Mouse (Mus musculus) ES-Bruce4 (cell line): ENCODE measurements around the gene Pus10. TPM values are rescaled to one million over a fixed set of nuclear protein-coding genes. Genes with fewer than 3 reads are reported as not detected.

Experiments
- H3K27ac ChIP-seq: 2 replicates; pipeline ENCODE4 v1.5.1; 2012; ENCODE audit warnings: low read length, inconsistent platforms; ENCODE audit not compliant: insufficient read depth
- H3K27me3 ChIP-seq: 2 replicates; pipeline ENCODE4 v1.6.1; 2012; ENCODE audit warnings: mild to moderate bottlenecking, low read length, inconsistent platforms; ENCODE audit not compliant: control insufficient read depth, poor library complexity, insufficient read depth, severe bottlenecking
- H3K36me3 ChIP-seq: 2 replicates; pipeline ENCODE4 v1.6.1; 2012; ENCODE audit warnings: inconsistent platforms, mild to moderate bottlenecking, low read length, moderate library complexity; ENCODE audit not compliant: control insufficient read depth, poor library complexity, insufficient read depth, severe bottlenecking
- H3K4me1 ChIP-seq: one replicate; pipeline ENCODE4 v1.8.1; 2011; ENCODE audit warnings: low read length; ENCODE audit not compliant: control insufficient read depth, insufficient read depth
- H3K4me3 ChIP-seq: 2 replicates; pipeline ENCODE4 v1.5.1; 2011; ENCODE audit warnings: low read depth, mild to moderate bottlenecking, low read length
- H3K9ac ChIP-seq: 2 replicates; pipeline ENCODE4 v1.6.1; 2012; ENCODE audit warnings: low read depth, mild to moderate bottlenecking, inconsistent platforms; ENCODE audit not compliant: poor library complexity, severe bottlenecking
- H3K9me3 ChIP-seq: replicated peaks from 2 replicates; pipeline ENCODE4 v1.6.1; 2012; ENCODE audit warnings: mild to moderate bottlenecking, low read length, inconsistent platforms; ENCODE audit not compliant: control insufficient read depth, poor library complexity, insufficient read depth, severe bottlenecking
- CTCF ChIP-seq: IDR thresholded peaks from one replicate; pipeline ENCODE4 v1.8.1; 2011; ENCODE audit warnings: low read depth, low read length
- EP300 ChIP-seq: IDR thresholded peaks from 2 replicates; pipeline ENCODE4 v1.6.1; 2011; ENCODE audit warnings: low read depth, low read length; ENCODE audit not compliant: insufficient read depth
- POLR2A ChIP-seq: IDR thresholded peaks from one replicate; pipeline ENCODE4 v1.8.1; 2011; ENCODE audit warnings: low read length; ENCODE audit not compliant: insufficient read depth
- polyA plus RNA-seq: library from polyadenylated mRNA; stranded (reverse); fragments of >200 nt; gene quantifications from 2 replicates; pipeline ENCODE4 v1.2.4, GENCODE M21; 2011; ENCODE audit warnings: low read depth; ENCODE audit not compliant: missing spikeins, insufficient read depth, insufficient read length

Gene Pus10
- polyA plus RNA-seq, 1 experiment: 62.5 TPM

- TF ChIP-seq CTCF: no peak
- TF ChIP-seq EP300: no peak
- TF ChIP-seq POLR2A: no peak
- Histone ChIP-seq H3K9ac (no peak overlapping the region), H3K4me1 (no peaks in the 10 kb centered on the region), H3K27ac (no peak overlapping the region), H3K4me3 (no peak overlapping the region), H3K27me3 (peaks cover 5% of the 10 kb centered on the region; the same call in 1 of the 2 replicates), H3K36me3 (no peaks in the 10 kb centered on the region), H3K9me3 (no peaks in the 10 kb centered on the region; the same call in 1 of the 2 replicates)
Observed at GRCm38 (mm10) chr11:23769033-23769432, 103.6 kb downstream of the Pus10 start.

DNA sequence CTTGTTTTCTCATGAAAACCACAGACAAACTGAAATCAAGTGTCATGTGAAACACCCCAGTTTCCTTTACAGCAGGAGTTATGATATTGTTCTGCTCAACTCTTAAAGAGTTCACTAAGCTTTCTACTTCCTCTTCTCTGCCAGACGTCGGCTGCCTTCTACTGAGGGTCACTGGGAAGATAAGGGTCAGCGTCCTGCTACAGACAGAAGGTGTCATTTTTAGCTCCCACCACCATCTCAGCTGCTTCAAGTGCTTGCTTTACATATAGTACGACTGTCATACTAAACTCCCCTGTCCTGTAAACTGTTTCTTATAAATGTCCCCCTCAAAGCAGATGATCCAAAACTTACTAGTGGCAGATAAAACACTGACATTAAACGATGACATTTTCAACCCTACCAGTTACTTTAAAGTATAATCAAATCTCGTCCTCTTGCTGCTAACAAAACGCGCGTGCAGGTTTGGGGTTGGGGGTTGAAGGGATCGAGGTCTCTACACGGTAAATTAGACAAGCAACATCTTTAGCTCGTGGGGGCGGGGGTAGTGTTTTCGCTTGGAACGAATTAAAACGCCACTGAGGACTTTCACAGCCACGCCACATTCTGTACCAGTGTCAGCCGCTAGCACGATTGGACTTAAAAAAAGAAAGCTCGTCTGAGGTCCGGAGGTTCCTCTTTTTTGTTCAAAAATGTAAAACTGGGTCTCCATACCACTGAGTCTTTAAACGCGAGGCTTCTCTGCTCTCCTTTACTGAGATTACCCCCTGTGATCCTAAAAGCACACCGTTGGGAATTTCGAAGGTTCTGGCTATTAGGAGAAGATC is 104.4 kb downstream of the Pus10 start:
- Histone ChIP-seq H3K4me3 (peak overlapping the region; percentile 54), H3K27me3 (peaks cover 5% of the 10 kb centered on the region; the same call in 1 of the 2 replicates), H3K9ac (peak overlapping the region; percentile 86), H3K36me3 (no peaks in the 10 kb centered on the region), H3K9me3 (no peaks in the 10 kb centered on the region; the same call in 1 of the 2 replicates), H3K27ac (no peak overlapping the region), H3K4me1 (no peaks in the 10 kb centered on the region)
- TF ChIP-seq EP300 (no peak), POLR2A (no peak), CTCF (no peak)

- no peak for TF ChIP-seq POLR2A
- TF ChIP-seq EP300: no peak
- TF ChIP-seq CTCF: no peak
- no peaks in the 10 kb centered on the region; the same call in 1 of the 2 replicates for H3K9me3 ChIP-seq
- no peaks in the 10 kb centered on the region for H3K36me3 ChIP-seq
- peak overlapping the region; percentile 86 for H3K9ac ChIP-seq
- H3K4me3 ChIP-seq: peak overlapping the region; percentile 54
- peaks cover 5% of the 10 kb centered on the region; the same call in 1 of the 2 replicates for H3K27me3 ChIP-seq
- H3K4me1 ChIP-seq: no peaks in the 10 kb centered on the region
- H3K27ac ChIP-seq: no peak overlapping the region
Observed at GRCm38 (mm10) chr11:23770510-23770759, 105.0 kb downstream of the Pus10 start.

GRCm38 (mm10) chr11:23770760-23771506 is 105.5 kb downstream of the Pus10 start, which contains the start of gene Rel:
Rel (minus strand) TSS chr11:23770970.
- Histone ChIP-seq H3K27me3 (peaks cover 5% of the 10 kb centered on the region; the same call in 1 of the 2 replicates), H3K4me3 (peak within 1 kb of the TSS; percentile 90), H3K27ac (peak within 1 kb of the TSS; percentile 52; the same call in 1 of the 2 replicates), H3K36me3 (no peaks in the 10 kb centered on the region), H3K9ac (peak within 1 kb of the TSS; percentile 86), H3K9me3 (no peaks in the 10 kb centered on the region; the same call in 1 of the 2 replicates), H3K4me1 (no peaks in the 10 kb centered on the region)
- TF ChIP-seq POLR2A (peak; percentile 40), CTCF (no peak), EP300 (0 out of 2 replicates have a peak, but pooled peaks have one; percentile 14)

DNA sequence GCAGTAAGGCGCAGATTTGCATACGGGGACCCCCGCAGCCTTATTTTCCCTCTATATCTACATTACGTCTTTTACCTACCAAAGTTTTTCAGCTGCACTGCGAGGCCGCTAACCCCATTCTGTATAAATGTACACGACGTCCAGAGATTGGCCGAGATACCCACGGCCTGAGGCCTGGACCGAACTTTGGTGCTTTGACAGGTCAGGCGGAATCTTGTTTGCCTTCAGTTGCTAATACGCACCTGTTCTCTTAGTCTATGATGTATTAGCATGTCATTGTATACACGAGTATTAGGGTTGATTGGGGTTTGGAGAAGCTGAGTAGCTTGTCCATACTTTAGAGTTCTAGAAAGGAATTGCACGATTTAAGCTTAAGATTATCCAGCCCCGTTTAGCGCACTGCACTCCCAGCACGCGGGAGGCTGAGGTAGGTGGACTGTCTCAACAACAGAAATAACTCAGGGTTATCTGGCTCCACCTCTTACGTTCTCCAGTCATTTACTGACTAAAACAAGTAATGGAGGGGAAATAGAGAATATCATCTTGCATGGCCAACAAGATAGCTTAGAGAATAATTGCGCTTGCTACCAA is 106.1 kb downstream of the Pus10 start:
- H3K4me3 ChIP-seq: peak overlapping the region; percentile 90
- no peaks in the 10 kb centered on the region; the same call in 1 of the 2 replicates for H3K9me3 ChIP-seq
- TF ChIP-seq EP300 (no peak), CTCF (no peak), POLR2A (no peak)

More for the DNA sequence above, 106.1 kb downstream of the Pus10 start:
- H3K4me1 ChIP-seq: no peaks in the 10 kb centered on the region
- no peak overlapping the region for H3K27ac ChIP-seq
- peaks cover 5% of the 10 kb centered on the region; the same call in 1 of the 2 replicates for H3K27me3 ChIP-seq
- no peaks in the 10 kb centered on the region for H3K36me3 ChIP-seq
- H3K9ac ChIP-seq: peak overlapping the region; percentile 86
